ENCODE assay signal across 7 mouse cellular contexts in the genomic region with DNA sequence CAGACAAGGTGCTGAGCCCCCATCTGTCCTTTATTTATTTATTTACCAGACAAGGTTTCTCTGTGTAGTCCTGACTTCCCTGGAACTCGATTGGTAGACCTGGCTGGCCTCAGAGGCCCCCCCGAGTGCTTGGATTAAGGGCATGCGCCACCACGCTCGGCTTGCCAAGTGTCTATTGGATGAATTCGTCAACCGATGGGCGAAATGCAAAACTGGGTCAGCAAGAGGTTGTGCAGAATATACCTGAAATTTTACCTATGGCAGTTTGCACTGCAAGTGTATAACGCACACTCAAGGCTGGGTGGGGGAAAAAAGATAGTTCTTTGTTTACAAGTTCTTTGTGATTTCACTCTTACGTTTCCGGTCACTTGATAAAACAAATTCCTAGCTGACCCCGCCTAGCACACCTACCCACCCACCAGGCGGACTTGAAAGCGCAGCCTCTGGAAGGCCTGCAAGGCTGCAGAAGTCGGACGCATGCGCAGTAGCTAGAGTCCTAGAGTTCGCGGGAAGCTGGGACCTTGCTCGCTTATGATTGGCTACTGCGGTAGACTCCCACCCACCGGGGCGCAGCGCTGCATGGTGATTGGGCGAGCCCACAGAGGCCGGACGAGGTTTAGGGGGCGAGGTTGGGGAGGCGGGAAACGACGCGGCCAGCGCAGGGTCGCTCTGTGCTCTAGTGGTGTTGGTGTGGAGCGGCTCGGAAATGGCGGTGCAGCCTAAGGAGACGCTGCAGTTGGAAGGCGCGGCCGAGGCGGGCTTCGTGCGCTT. TPM values are rescaled to one million over a fixed set of nuclear protein-coding genes. Genes with fewer than 3 reads are reported as not detected.
DNase-seq lines count a peak whose midpoint lies in the region; ATAC-seq lines count a peak whose summit lies in the region.

A gene (plus strand): TSS at position 441 of the 771 bp plus-strand sequence.

- H3K27ac ChIP-seq in intestine, embryonic 16.5 days (ENCODE audit: low read length) = peak within 1 kb of the TSS; percentile 85
- peak within 1 kb of the TSS; percentile 69 for H3K27ac ChIP-seq in midbrain, embryonic 11.5 days (ENCODE audit: low read depth, low read length)

- peak within 1 kb of the TSS; percentile 82 for H3K4me2 ChIP-seq in intestine, embryonic 16.5 days (ENCODE audit: low read depth, low read length)
- peak within 1 kb of the TSS; percentile 71 for H3K4me2 ChIP-seq in midbrain, embryonic 11.5 days

- H3K9me3 ChIP-seq in intestine, embryonic 16.5 days (ENCODE audit: control insufficient read depth, low read length) = no peaks in the 10 kb centered on the region
- H3K9me3 ChIP-seq in midbrain, embryonic 11.5 days (ENCODE audit: control insufficient read depth, low read length) = no peaks in the 10 kb centered on the region

- no peaks in the 10 kb centered on the region for H3K36me3 ChIP-seq in intestine, embryonic 16.5 days (ENCODE audit: control insufficient read depth, insufficient read depth, low read length)
- H3K36me3 ChIP-seq in midbrain, embryonic 11.5 days (ENCODE audit: control insufficient read depth, insufficient read depth, low read length) = no peaks in the 10 kb centered on the region

- peak; percentile 99 for ATAC-seq in intestine, embryonic 16.5 days
- peak; percentile 99 for ATAC-seq in midbrain, embryonic 11.5 days (ENCODE audit: low FRiP score)

- peak within 1 kb of the TSS; percentile 97 for H3K4me3 ChIP-seq in intestine, embryonic 16.5 days (ENCODE audit: low read length)
- H3K4me3 ChIP-seq in midbrain, embryonic 11.5 days (ENCODE audit: low read depth, low read length) = peak within 1 kb of the TSS; percentile 89

- H3K9ac ChIP-seq in intestine, embryonic 16.5 days (ENCODE audit: low read depth, low read length) = peak within 1 kb of the TSS; percentile 92
- peak within 1 kb of the TSS; percentile 92 for H3K9ac ChIP-seq in midbrain, embryonic 11.5 days (ENCODE audit: low read length)

- DNase-seq in adrenal gland, adult 8-10 months = peak; percentile 98
- DNase-seq in embryo, embryonic 9.5 days (ENCODE audit: extremely low spot score) = peak; percentile 98
- DNase-seq in gastrocnemius, postnatal 4 days (ENCODE audit: low spot score in 2 of 2) = peak; percentile 93 to 97
- peak; percentile 97 to 98 for DNase-seq in left cerebral cortex, postnatal 36 days (ENCODE audit: low spot score in 2 of 2)
- DNase-seq in midbrain, embryonic 11.5 days (ENCODE audit: low spot score, missing footprints) = peak; percentile 99
- DNase-seq in skeletal muscle tissue, adult 2 months (ENCODE audit: low read depth, low spot score) = peak; percentile 99

- WGBS in intestine, embryonic 16.5 days = under 1% methylated on average over 44 of the region's 44 CpGs
- WGBS in midbrain, embryonic 11.5 days = under 1% methylated on average over 44 of the region's 44 CpGs

- peaks cover 17% of the 10 kb centered on the region for H3K4me1 ChIP-seq in intestine, embryonic 16.5 days (ENCODE audit: control insufficient read depth, insufficient read depth, low read length)
- H3K4me1 ChIP-seq in midbrain, embryonic 11.5 days (ENCODE audit: control insufficient read depth, insufficient read depth, low read length) = peaks cover 10% of the 10 kb centered on the region; the same call in 1 of the 2 replicates

- intact Hi-C loops in left cerebral cortex, postnatal 36 days (cut with DNase I) = no loop called here

- no peaks in the 10 kb centered on the region for H3K27me3 ChIP-seq in intestine, embryonic 16.5 days (replicated peaks; ENCODE audit: control insufficient read depth, insufficient read depth, low read length)
- no peaks in the 10 kb centered on the region for H3K27me3 ChIP-seq in midbrain, embryonic 11.5 days (ENCODE audit: control insufficient read depth, insufficient read depth, low read length)

RNA-seq across cellular contexts. Expression of the gene that starts here (rescaled TPM):
- 10 to 100 TPM; 20.8 to 27.1 (median 23.5) TPM for total RNA-seq in adrenal gland, adult 8-10 months (2022)
- 10 to 100 TPM; 17.9 to 21.5 TPM for total RNA-seq in gastrocnemius, postnatal 4 days (2021)
- polyA plus RNA-seq in intestine, embryonic 16.5 days (2015; fragmentation: Nextera tagmentation; extraction: Ambion mirVana) = 55.0 and 59.5 TPM in 2 replicates
- 10 to 100 TPM; 31.2 to 31.3 TPM for total RNA-seq in left cerebral cortex, postnatal 36 days (2021)
- polyA plus RNA-seq in midbrain, embryonic 11.5 days (2014; fragmentation: Nextera tagmentation; extraction: Ambion mirVana) = 93.4 and 99.5 TPM in 2 replicates

Comparison
In these comparisons a context has a peak if more than half of its experiments do, and no peak if none do; other contexts are left out.
1. Peak in every context shown above with its lines: DNase-seq, ATAC-seq, H3K4me3 ChIP-seq and H3K27ac ChIP-seq.